Mouse (Mus musculus) right cerebral cortex, postnatal 25 days (tissue): Measurements from ENCODE around the gene Prune1.
"Not testable (repeated sequence)": the region's sequence is repeated elsewhere in the genome, so short reads cannot be mapped to it uniquely, and the experiment has no call there.

Source experiments
- DNase-seq: peaks from one replicate; pipeline ENCODE4 v3.0.0; 2022

Prune1 gene

GRCm38 (mm10) chr3:95235386-95236301 lies 46.2 kb downstream of the Prune1 start:
- DNase-seq: no peak

- DNase-seq: no peak
These were observed 48.4 kb downstream of the Prune1 start for GRCm38 (mm10) chr3:95233303-95233980.

GRCm38 (mm10) chr3:95232771-95233170 lies 49.1 kb downstream of the Prune1 start:
- DNase-seq: no peak

GRCm38 (mm10) chr3:95231298-95232221 lies 50.3 kb downstream of the Prune1 start, which contains the start of gene Mllt11:
Mllt11 (minus strand) TSS chr3:95232171.
- DNase-seq: no peak

- DNase-seq: no peak
These were observed 51.2 kb downstream of the Prune1 start for GRCm38 (mm10) chr3:95230495-95231297.

- DNase-seq: peak; percentile 47
These were observed 51.9 kb downstream of the Prune1 start for GRCm38 (mm10) chr3:95229781-95230494.

- DNase-seq: peak; percentile 62
These were observed 52.7 kb downstream of the Prune1 start for GRCm38 (mm10) chr3:95228894-95229780.

GRCm38 (mm10) chr3:95228148-95228893 lies 53.6 kb downstream of the Prune1 start, which contains the start of gene Cdc42se1:
Cdc42se1 (plus strand) TSS chr3:95228732.
- peak; percentile 89 for DNase-seq

- DNase-seq: no peak
These were observed 54.7 kb downstream of the Prune1 start for GRCm38 (mm10) chr3:95227214-95227613.

- DNase-seq: no peak
These were observed 57.6 kb downstream of the Prune1 start for GRCm38 (mm10) chr3:95224295-95224694.

- no peak for DNase-seq
These were observed 58.8 kb downstream of the Prune1 start for GRCm38 (mm10) chr3:95223041-95223440.

GRCm38 (mm10) chr3:95218466-95219137 lies 63.3 kb downstream of the Prune1 start:
- DNase-seq: no peak

GRCm38 (mm10) chr3:95217255-95218134 lies 64.4 kb downstream of the Prune1 start, which contains the start of gene Gabpb2:
Gabpb2 (minus strand) TSS chr3:95217916.
- peak; percentile 86 for DNase-seq

GRCm38 (mm10) chr3:95216655-95217254 lies 65.1 kb downstream of the Prune1 start:
- DNase-seq: no peak

GRCm38 (mm10) chr3:95213609-95213975 lies 68.3 kb downstream of the Prune1 start:
- no peak for DNase-seq

GRCm38 (mm10) chr3:95212889-95213608 lies 68.8 kb downstream of the Prune1 start:
- DNase-seq: not testable (repeated sequence)
